Mouse (Mus musculus) splenic B cell, adult 2 months (primary cell): ENCODE data around the gene Stard10.

ENCODE experiments used
- DNase-seq: peaks from one replicate; pipeline ENCODE4 v3.0.0-alpha.2; 2011; ENCODE audit warnings: low read depth, low spot score
- H3K27me3 ChIP-seq: 2 replicates; pipeline ENCODE4 v1.6.1; 2012; ENCODE audit warnings: mild to moderate bottlenecking, low read length, moderate library complexity, mixed read lengths; ENCODE audit not compliant: control insufficient read depth, poor library complexity, insufficient read depth, severe bottlenecking
- H3K36me3 ChIP-seq: 2 replicates; pipeline ENCODE4 v1.6.1; 2012; ENCODE audit warnings: mild to moderate bottlenecking, low read length, moderate library complexity, mixed read lengths; ENCODE audit not compliant: control insufficient read depth, poor library complexity, insufficient read depth, severe bottlenecking

Stard10 gene

DNA sequence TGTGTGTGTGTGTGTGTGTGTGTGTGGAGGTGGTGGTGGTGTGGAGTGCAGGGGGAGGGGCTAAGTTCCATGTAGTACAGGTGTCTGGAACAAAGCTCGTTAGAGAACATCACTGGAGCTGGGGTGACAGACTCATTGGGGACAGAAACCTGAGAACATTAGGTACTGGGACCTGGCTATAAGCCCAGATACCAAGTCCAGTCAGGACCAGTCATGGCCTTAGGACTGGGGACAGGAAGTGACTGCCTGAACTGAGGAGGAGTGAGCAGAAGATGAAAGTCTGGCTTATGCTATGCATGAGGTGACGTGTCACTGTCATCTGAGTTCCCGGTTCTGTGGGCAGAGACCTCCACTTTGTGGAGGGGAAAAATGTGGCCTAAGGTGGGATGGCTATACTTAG lies 43.5 kb downstream of the Stard10 start:
- H3K36me3 ChIP-seq: peaks cover 2% of the 10 kb centered on the region; the same call in 1 of the 2 replicates
- DNase-seq: peak; percentile 54
- no peaks in the 10 kb centered on the region for H3K27me3 ChIP-seq

DNA sequence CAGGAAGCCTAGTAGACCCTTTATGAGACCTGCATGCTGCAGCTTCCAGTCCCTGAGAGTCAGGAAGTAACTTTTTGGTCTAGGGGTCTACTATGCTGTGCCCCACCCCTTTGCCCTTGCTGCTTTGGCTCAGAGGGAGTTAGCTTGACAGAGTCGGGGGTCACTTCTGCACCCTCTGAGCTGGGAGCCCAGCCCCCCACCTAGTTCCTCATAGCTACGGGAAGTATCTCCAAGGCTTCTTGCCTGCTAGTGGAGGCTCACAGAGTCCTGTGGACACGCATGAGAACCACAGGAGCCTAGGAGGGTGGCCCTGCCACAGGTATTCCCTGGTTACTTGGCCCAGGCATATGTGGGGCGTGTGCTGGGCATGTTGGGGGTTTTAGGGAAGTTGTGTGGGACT lies 44.1 kb downstream of the Stard10 start:
- DNase-seq: peak; percentile 55
- H3K36me3 ChIP-seq: peaks cover 2% of the 10 kb centered on the region; the same call in 1 of the 2 replicates
- no peaks in the 10 kb centered on the region for H3K27me3 ChIP-seq

DNA sequence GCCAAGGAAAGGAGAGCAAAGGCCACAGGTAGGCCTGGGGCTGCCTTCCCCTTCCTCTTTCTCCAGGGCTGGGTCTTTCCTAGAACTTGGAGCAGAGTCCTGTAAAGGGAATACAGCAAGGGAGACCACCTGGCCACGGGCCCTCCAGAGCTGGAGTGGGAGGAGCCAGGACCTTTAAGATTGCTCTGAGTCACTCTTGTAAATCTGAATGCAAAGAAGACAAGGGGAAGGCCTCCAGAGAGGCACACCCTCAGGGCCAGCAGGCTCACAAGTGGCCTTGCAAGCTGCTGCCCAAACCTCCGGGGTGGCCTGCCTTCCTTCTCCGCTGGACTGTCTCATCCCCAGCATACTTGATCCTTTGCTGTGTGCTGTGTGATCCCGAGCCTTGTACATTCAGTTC lies 44.9 kb downstream of the Stard10 start:
- Histone ChIP-seq H3K27me3 (no peaks in the 10 kb centered on the region), H3K36me3 (peaks cover 2% of the 10 kb centered on the region; the same call in 1 of the 2 replicates)
- peak; percentile 56 for DNase-seq

DNA sequence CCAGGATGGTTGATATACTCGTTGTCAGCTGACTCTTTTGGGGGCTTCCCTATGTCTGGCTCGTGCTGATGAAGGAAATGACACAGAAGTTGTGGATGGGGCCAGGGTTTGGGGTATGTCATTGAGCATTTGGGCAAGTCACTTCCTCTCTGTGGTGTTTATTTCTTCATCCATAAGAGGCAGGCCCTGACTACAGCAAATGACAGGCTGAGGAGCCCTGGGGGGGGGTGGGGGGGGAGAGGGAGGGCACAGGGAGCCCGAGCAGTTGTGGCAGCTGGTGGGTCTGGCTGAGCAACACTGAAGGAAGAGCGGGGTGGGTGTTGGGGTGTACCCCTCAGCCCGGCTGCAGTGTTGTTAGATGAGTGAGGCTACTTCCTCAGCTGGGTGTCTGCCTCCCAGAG lies 45.9 kb downstream of the Stard10 start:
- H3K27me3 ChIP-seq: no peaks in the 10 kb centered on the region
- peaks cover 2% of the 10 kb centered on the region; the same call in 1 of the 2 replicates for H3K36me3 ChIP-seq
- peak; percentile 87 for DNase-seq

DNA sequence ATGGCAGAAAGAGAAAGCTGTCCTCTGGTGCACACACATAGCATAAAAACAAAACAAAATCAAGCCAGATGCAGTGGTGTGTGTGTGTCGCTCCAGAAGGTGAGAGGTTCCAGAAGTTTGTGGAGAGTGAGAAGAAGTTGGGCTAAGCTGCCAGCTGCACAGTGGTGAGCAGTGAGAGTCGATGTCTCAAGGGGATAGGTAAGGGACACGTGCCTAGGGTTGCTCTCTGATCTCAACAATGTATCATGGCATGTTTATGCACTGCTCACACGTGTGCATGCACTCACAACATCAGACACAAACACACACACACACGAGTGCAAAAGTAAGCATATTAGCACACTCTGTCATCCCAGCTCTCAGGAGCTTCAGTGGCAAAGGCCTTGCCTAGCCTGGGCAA lies 47.0 kb downstream of the Stard10 start:
- DNase-seq: peak; percentile 55

DNA sequence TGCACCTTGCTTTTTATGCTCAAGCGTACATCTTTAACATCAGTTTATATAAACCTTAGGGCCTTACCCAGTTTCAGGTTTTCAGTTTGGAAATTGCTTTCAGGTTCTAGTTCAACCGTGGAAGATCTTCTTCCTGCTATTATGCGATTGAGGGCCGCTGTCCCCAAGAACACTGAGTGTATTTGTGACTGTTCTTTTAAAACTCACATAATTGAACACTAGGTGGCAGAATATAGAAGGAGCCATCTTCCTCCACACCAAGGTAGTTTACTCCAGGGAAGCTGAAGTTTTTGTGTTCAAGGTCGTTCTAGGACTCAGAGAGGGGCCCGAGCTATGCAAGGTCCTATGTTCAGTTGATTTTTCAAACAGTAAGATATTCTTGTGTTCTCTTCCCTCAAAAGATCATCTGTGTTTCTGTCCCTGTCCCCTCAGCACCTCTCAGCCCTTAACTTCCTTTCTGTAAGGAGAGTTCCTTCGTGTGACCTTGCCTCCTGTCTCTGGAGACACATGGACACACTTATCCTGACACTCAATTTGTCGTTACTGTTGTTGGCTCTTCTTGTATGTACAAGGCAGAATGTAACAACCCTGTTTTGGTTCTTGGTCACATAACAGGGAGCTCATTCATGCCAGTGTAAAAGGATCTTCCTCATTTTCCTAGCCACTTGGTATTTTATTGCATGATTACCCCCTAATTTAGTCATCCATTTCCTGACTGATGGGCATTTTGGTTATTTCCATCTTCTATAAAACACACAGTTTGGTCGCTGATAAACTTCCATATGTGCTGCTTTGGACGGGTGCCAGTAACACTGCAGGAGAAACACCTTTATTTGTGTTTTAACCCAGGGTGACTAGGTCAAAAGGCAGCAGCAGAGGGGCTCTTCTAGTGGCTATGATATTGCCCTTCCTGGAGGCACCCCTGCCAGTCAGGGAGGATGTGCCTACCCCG lies 51.3 kb downstream of the Stard10 start:
- H3K36me3 ChIP-seq: peaks cover 4% of the 10 kb centered on the region
- H3K27me3 ChIP-seq: no peaks in the 10 kb centered on the region
- DNase-seq: peak; percentile 56

More for the DNA sequence above, 47.0 kb downstream of the Stard10 start:
- H3K36me3 ChIP-seq: peaks cover 2% of the 10 kb centered on the region; the same call in 1 of the 2 replicates
- H3K27me3 ChIP-seq: no peaks in the 10 kb centered on the region

DNA sequence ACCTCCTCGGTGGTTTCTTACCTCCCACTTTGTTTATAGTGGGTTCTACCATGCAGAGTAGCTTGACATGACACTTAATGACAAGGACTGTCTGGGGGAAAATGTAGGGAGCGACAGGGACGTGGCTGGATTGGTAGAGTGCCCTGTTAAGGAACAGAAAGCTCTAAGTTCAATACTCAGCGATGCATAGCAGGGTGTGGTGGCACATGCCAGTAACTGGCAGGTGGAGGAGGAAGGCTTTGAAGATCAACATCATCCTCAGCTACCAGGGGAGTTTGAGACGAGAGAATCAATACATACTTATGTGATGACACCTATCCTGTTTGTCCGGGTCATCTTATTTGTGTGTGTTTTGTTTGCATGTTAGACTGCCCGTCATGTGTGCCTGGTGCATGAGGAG lies 52.8 kb downstream of the Stard10 start:
- Histone ChIP-seq H3K27me3 (no peaks in the 10 kb centered on the region), H3K36me3 (peaks cover 13% of the 10 kb centered on the region)
- peak; percentile 60 for DNase-seq

DNA sequence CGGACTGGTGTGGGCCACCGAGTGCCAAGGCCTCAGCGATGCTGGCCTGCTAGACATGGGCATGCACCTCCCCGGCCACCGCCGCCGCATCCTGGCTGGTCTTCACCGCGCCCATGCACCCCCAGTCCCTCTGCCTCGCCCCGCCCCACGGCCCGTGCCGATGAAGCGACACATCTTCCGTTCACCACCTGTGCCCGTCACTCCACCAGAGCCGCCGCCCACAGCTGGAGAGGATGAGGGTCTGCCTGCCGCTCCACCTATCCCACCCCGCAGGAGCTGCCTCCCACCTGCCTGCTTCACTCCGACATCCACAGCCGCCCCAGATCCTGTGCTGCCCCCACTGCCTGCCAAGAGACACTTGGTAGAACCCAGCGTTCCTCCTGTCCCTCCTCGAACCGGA lies 56.2 kb downstream of the Stard10 start:
- no peaks in the 10 kb centered on the region for H3K27me3 ChIP-seq
- H3K36me3 ChIP-seq: peaks cover 18% of the 10 kb centered on the region
- DNase-seq: no peak

DNA sequence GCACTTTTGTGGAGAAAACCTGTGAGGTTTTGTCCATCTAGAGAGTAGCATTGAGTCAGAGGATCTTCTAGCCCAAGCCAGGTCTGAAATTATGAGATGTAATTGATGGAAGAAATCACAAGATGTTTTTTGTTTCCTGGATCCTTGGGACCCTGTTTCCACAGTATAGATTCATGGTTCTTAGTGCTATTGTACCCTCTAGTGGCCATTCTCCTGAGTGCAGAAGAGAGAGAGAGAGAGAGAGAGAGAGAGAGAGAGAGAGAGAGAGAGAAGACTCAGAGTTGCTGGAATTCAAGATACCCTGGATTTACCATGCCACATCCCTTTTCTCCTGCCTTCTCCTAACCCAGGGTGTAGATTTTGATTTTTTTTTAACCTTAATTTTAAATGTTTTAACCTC lies 57.3 kb downstream of the Stard10 start:
- Histone ChIP-seq H3K27me3 (no peaks in the 10 kb centered on the region), H3K36me3 (peaks cover 18% of the 10 kb centered on the region)
- peak; percentile 76 for DNase-seq

DNA sequence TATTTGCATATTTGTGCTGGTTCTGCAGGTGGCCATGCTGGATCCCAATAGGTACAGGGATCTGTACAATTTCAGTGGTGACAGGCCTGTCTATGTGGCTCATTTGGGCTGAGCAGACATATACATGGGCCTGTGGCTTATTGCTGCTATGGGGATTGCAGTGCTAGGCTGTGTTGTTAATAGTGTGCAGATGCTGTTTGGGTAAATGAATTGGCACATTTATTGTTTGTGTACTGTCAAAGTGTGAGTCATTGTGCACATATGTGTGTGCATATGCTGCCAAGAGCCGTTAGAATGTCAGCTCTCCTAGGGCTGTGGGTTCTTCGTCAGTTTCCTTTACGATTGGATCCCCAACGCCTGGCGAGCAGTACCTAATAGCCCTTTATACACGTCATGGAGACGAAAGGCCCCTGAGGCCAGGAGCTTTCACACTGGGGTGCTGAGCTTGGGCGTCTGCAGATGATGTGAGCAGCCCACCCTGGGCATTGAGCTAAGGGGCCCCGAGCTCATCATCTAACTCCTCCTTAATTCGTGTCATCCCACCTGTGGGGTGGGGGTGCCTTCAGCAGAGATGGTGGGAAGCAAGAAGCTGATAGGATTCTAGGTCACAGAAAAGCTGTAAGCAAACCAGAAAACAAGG lies 59.9 kb downstream of the Stard10 start:
- peaks cover 20% of the 10 kb centered on the region for H3K36me3 ChIP-seq
- DNase-seq: no peak
- H3K27me3 ChIP-seq: no peaks in the 10 kb centered on the region

DNA sequence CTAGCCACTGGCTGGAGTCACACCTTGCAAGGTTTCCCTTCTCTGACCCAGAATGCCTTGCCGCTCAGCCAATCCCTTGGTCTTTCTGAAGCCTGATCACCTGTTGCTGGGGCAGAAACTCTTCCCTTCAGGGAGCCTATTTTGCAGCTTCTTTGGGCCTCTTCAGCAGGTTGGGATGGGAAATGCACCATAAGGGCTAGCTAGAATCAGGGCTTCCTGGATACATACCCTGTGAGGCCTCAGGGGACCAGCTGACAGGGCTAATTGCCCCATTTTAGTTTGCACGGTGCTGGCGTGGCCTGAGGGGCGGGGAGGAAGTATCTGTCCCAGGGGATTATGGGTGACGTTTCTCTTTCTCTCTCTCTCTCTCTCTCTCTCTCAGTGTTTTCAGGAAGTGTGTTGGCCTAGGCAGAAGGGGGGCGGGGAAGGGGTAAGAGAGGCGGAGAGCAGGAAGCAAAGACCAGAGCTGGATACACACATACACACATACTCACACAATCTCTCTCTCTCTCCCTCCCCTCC lies 60.9 kb downstream of the Stard10 start:
- no peaks in the 10 kb centered on the region for H3K27me3 ChIP-seq
- peaks cover 19% of the 10 kb centered on the region for H3K36me3 ChIP-seq
- peak; percentile 97 for DNase-seq

DNA sequence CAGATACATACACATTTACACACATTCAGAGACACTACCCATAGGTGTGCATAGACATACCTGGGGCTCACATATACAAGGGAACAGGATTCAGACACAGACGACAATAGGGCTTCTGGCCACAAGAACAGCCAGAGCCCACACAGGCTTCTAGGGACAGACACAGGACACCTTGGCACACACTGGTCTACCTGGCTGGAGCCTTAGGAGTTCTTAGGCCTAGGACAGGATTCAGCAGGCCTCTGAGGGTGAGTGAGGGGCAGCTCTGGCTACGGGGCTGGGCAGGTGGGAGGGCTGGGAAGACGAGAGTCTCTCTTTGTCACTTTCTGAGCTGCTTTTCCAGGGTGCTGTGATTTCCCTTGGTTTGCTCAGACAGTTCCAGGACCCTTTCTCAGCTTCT lies 61.4 kb downstream of the Stard10 start:
- H3K36me3 ChIP-seq: peaks cover 16% of the 10 kb centered on the region

DNA sequence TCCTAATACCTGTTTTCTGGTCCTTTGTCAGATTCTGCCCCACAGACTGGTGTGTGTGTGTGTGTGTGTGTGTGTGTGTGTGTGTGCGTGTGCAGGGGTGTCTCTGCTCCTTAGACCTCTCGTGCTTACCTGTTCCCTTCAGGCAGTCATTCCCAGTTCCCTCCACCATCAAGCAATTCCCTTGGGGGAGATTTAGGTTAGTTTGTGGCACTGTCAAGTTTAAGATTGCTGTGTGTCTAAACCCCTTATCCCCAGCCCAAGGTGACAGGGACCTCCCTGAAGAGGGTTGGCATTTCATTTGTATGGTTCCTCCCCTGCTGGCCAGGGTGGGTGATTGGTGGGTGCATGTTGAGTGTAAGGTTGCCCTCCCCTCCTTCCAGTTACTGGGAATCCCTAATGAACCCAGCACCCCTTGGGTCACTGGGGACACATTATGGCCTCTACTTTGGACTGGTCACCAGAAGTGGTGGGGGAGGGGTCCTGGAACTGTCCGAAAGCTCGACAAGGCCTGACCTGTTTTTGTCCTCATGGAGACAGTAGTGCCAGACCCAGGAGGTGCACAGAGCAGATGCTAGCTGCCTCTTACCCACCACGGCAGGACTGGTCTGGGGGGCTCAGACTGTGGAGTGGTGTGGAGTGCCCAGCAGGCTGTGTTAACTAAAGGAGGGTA lies 62.0 kb downstream of the Stard10 start:
- H3K36me3 ChIP-seq: peaks cover 12% of the 10 kb centered on the region
- no peaks in the 10 kb centered on the region for H3K27me3 ChIP-seq
- DNase-seq: no peak

More for the DNA sequence above, 61.4 kb downstream of the Stard10 start:
- no peaks in the 10 kb centered on the region for H3K27me3 ChIP-seq
- no peak for DNase-seq

DNA sequence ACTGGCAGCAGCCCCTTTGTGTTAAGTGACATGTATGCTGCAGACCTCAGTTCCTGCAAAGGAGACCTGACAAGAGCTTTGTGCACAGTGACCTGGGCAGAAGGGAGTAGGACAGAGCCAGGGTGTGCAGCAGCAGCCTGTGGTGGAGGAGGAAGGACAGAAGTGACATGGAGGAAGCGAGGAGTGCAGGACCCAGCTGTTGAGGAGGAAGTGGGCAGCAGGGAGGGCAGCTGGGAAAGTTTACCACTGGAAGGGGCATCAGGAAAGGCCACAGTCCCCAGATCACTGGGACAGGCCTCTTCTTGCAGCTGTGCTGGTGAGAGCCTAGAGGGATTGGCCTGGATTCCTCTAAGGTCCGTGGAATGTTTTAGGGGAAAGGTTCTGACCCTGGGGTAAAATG lies 62.8 kb downstream of the Stard10 start:
- Histone ChIP-seq H3K36me3 (peaks cover 10% of the 10 kb centered on the region), H3K27me3 (no peaks in the 10 kb centered on the region)
- no peak for DNase-seq
